Mouse (Mus musculus): ENCODE data around the gene Olfr1359.

The Olfr1359 gene

DNA sequence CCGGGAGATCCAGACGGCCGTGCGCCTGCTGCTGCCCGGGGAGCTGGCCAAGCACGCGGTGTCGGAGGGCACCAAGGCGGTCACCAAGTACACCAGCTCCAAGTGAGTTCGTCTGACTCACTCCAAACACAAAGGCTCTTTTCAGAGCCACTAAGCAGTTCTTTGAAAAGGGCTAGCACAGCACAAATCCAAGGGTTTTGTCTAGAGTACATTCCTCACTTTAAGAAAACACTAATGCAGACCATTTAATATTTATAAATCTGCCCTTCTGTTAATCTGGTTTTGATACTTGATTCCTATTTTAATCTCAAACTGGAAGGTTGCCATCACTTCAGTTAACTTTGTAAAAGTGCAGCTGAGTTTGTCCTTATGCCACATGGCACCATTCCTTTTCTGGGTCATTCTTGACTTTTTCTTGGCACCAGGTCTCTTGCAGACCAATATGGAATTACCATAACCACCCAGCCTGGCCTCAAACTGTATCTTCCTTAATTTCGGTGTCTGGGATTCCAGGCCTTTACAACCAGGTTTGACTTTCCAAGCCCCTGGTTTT is 24.5 kb downstream of the Olfr1359 start:
- in situ Hi-C loops (cut with MboI, MseI) = loop anchor here (5.0 kb wide), 2 partner anchors 315 to 1850 kb away; partner anchors contain the start of genes Hist1h2ad, Hist1h2ae, Hist1h2ah and Hist1h2bf

GRCm38 (mm10) chr13:21722993-21723836 is 25.3 kb downstream of the Olfr1359 start:
- in situ Hi-C loops (cut with MboI, MseI) = loop anchor here (5.0 kb wide), 2 partner anchors 314 to 1849 kb away; partner anchors contain the start of genes Hist1h2ad, Hist1h2ae, Hist1h2ah and Hist1h2bf

GRCm38 (mm10) chr13:21727948-21728572 is 30.1 kb downstream of the Olfr1359 start:
- in situ Hi-C loops (cut with MboI, MseI) = no loop called here

DNA sequence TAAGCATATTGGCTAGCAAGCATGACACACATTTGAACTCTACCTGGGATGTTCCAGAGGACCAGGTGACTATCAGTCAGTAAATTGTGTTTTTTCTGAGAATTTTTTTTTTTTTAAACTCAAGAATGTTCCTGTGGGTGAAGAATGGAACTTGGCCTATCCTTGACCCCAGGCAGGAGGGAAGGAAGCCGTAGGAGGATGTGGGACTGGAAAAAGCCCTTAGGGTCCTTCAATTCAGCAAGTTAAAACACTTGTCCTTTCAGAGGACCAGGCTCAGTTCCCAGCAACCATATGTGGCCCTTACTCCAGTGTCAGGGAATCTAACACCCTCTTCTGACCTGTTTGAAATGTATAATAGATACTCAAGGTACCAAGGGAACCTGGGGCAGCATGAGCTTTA is 31.6 kb downstream of the Olfr1359 start:
- in situ Hi-C loops (cut with MboI, MseI) = no loop called here

DNA sequence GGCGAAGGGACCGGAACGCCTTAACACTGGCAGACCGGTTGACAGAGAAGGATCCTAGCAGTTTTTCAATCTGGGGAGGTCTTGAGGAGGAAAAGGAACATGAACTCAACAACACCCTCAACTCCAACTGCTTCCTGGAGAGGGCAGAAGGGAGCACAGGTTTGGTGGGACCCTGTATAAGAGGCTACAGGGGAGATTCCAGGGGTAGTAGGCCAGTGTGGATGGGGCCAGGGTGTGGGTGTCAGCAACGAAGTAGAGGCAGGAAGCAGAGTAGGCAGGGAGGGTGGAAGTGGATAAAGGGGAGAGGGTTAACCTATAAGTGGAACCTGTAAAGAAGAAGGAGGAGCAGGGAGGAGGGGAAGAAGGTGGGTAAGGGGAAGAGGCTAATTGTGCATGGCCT is 35.6 kb downstream of the Olfr1359 start:
- in situ Hi-C loops (cut with MboI, MseI) = no loop called here

DNA sequence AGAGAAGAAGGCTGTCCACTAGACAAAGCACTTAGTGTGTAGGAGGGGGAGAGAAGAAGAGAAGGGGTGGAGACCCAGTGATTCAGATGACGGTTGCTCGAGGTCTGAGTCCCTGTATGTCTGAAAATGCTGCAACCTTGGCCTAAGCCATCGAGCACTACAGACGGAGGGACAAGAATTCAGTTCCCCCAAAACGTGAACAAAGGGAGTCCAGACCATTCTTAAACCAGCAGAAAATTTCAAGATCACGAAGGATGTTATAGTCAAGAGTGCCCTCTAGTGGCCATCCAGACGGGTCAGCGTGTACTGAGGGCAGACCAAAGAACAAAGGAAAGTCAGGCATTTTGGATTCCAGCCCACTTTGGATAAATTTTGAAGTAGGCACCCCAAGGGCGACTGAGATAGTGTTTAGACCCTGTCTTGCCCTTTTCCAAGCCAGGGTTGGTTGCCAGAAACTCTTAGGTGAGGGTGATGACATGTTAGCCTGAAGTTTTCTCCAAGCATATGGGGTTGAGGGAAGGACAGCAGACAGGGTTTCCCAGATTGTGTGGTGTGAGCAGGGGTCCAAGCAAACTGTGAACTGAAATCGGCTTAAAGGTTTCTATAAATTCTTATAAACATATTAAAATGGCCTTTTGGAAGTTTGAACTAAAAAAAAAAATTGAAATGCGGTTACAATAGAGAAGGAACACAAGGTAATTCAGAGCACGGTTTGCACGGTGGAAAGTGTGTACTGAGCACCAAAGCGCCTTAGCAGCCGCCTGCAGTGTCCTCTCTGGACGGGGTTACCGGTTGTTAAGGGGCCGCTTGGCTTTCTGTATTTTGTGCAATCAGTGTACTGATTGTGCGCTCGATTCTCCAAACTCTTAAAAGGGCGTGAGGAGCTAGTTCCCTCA is 36.3 kb downstream of the Olfr1359 start:
- in situ Hi-C loops (cut with MboI, MseI) = no loop called here

- in situ Hi-C loops (cut with MboI, MseI) = loop anchor here (5.0 kb wide), 1 partner anchor 57 kb away; no protein-coding TSS in a partner anchor
These were observed 37.2 kb downstream of the Olfr1359 start, which contains the start of gene Hist1h4j for GRCm38 (mm10) chr13:21734906-21735767. TSS of gene Hist1h4j (plus strand) at chr13:21735064.

- in situ Hi-C loops (cut with MboI, MseI) = no loop called here
These were observed 47.1 kb downstream of the Olfr1359 start for GRCm38 (mm10) chr13:21745006-21745405.

DNA sequence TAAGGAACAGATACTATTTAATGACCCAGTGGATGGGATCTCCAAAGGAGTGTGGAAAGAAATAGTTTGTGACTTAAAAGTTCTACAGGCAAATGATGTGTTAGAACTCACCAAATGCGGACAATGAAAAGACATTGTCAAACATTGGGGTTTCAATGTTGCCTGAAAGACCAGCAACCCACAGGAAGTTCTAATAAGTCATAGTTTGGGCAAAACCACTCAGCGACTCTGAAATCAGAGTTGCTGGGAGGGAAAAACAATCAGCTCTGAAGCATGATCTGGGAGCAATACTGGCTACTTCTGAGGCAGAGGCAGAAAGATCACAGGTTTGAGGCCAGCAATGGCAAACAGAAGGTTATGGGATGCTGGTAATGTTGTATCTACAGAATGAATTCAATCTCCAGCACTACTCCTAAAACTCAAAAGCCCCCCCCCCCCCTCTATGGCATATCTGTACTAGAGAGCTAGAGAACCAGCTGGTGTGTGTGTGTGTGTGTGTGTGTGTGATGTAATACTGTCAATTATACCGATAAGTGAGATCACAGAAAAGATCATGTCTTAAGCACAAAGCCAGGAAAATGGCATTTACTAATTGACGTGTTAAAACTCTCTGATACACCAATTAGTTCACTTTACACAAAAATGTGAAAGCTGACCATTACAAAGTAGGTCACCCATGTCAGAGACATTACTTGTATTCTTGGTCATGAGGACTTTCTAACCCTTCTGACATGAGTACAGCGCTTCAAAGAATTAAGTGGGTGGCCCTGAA is 51.7 kb downstream of the Olfr1359 start:
- in situ Hi-C loops (cut with MboI, MseI) = loop anchor here (5.0 kb wide), 1 partner anchor 32 kb away; the partner anchor contains the start of genes Hist1h2ai, Hist1h2bl and Hist1h3h

- in situ Hi-C loops (cut with MboI, MseI) = loop anchor here (5.0 kb wide), 1 partner anchor 33 kb away; the partner anchor contains the start of genes Hist1h2ai, Hist1h2bl and Hist1h3h
These were observed 52.5 kb downstream of the Olfr1359 start, which contains the start of gene Hist1h4k for GRCm38 (mm10) chr13:21750159-21751017. TSS of gene Hist1h4k (minus strand) at chr13:21750505.

DNA sequence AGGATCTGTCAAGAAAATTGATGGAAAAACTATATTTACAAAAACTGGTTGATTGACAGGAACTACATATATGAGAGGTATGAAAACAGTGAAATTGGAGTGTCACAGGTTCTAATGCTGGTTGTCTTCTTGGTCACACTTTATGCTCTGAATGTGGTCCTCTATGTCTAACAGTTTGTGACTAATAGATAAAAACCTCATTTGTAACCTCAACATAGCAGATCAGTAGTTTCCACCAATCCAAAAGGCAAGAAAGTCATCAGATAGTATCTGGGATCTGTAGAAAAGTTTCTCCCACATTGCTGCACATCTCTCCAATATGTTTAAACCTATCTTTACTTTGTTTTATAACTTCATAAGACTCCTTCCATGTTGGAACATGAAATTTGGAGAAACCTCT is 53.5 kb downstream of the Olfr1359 start:
- in situ Hi-C loops (cut with MboI, MseI) = loop anchor here (5.0 kb wide), 1 partner anchor 34 kb away; the partner anchor contains the start of genes Hist1h2ai, Hist1h2bl and Hist1h3h

DNA sequence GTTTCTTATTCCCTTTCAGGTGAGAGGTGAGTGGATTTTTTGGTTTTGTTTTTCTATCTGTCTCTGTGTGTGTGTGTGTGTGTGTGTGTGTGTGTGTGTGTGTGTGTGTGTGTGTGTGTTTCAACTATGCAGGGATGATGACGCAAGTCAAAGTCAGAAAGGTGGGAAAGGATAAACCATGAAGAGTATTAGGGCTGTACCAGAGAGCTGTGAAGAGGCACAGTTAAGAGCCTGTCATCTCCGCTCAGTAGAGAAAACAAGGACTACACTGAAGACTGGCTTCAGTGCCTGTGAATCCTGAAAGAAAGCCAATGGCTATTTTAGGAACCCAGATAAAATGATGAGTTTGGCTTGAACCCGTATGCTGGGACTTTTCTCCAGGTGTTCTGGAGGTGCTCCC is 53.9 kb downstream of the Olfr1359 start:
- in situ Hi-C loops (cut with MboI, MseI) = loop anchor here (5.0 kb wide), 1 partner anchor 35 kb away; the partner anchor contains the start of genes Hist1h2ai, Hist1h2bl and Hist1h3h

GRCm38 (mm10) chr13:21752356-21752755 is 54.4 kb downstream of the Olfr1359 start:
- in situ Hi-C loops (cut with MboI, MseI) = loop anchor here (5.0 kb wide), 1 partner anchor 35 kb away; the partner anchor contains the start of genes Hist1h2ai, Hist1h2bl and Hist1h3h

DNA sequence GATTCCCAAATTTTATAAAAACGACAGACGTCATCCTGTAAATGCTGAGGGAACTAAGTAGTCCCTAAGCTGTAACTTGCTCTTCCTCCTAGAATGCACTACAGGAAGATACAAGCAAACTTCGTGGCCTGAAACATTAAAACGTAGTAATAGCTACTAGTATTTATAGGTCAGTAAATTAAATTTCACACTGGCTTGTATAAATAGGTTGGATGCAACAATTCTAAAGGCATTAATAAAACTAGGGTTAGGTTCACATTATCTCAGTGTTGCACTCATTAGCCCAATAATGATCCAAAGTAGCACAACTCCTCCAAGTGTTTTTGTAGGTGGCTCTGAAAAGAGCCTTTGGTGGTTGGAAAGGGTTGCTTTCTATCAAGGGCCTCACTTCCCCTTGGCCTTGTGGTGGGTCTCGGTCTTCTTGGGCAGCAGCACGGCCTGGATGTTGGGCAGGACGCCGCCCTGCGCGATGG is 55.2 kb downstream of the Olfr1359 start:
- in situ Hi-C loops (cut with MboI, MseI) = loop anchor here (5.0 kb wide), 1 partner anchor 36 kb away; the partner anchor contains the start of genes Hist1h2ai, Hist1h2bl and Hist1h3h

DNA sequence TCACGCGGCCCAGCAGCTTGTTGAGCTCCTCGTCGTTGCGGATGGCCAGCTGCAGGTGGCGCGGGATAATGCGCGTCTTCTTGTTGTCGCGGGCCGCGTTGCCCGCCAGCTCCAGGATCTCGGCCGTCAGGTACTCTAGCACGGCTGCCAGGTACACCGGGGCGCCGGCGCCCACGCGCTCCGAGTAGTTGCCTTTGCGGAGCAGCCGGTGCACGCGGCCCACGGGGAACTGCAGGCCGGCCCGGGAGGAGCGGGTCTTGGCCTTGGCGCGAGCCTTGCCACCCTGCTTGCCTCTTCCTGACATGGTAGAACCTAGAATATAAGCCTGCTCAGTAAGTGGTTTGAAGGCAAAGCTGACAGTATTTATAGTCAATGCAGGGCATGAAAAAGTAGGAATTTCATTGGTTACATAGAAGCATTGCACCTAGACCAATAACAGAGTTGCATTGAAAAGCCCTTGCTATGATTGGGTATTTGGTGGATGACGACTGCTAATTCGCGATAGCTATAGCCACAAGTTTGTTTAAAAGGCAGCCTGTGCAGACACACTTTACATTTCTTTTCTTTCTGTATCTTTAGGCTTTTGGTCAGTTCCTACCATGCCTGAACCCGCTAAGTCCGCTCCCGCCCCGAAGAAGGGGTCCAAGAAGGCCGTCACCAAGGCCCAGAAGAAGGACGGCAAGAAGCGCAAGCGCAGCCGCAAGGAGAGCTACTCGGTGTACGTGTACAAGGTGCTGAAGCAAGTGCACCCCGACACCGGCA is 55.8 kb downstream of the Olfr1359 start, which contains the start of the genes Hist1h2ak and Hist1h2bn:
Gene Hist1h2ak (minus strand): TSS at position 304 of the 762 bp plus-strand sequence.
Gene Hist1h2bn (plus strand): TSS at position 600 of the 762 bp plus-strand sequence.
- in situ Hi-C loops (cut with MboI, MseI) = loop anchor here (5.0 kb wide), 1 partner anchor 36 kb away; the partner anchor contains the start of genes Hist1h2ai, Hist1h2bl and Hist1h3h

DNA sequence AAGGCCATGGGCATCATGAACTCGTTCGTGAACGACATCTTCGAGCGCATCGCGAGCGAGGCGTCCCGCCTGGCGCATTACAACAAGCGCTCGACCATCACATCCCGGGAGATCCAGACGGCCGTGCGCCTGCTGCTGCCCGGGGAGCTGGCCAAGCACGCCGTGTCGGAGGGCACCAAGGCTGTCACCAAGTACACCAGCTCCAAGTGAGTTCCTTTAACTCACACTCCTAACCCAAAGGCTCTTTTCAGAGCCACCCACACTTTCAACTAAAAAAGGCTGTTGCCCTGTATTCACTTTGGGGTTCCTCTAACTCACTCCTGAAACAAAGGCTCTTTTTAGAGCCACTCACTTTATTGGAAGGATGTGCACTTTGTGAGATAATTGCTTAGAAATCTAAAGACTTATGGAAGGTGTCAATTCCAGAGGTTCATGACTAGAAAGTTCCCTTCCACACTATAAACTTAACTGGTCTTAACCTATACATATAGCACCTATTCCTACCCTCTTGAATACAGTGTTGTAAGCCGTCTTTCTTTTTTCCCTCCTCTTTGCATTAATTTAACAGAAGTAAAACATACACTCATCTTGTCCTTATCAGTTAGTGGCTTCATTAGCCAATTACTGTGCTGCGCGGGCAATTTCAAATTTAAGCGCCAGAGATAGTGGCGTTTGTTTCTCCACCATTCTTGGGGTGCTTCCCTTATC is 56.5 kb downstream of the Olfr1359 start:
- in situ Hi-C loops (cut with MboI, MseI) = loop anchor here (5.0 kb wide), 1 partner anchor 37 kb away; the partner anchor contains the start of genes Hist1h2ai, Hist1h2bl and Hist1h3h

Data from regulatory T cell (primary cell).